Mouse (Mus musculus) activated CD4-positive, CD25-positive, alpha-beta regulatory T cell, adult 4 months (primary cell): ENCODE results near the gene Dusp1. TPM values are rescaled to one million over a fixed set of nuclear protein-coding genes. Genes with fewer than 3 reads are reported as not detected.
A peak's percentile ranks its signal among the peaks of the same experiment; 100 is the strongest.

Experiments
- ATAC-seq: one replicate; pipeline ENCODE4 v1.8.0; 2017
- polyA plus RNA-seq, 2 experiments: library from polyadenylated mRNA; unstranded; fragments of 100-300 nt; shearing (Covaris generic); gene quantifications; one replicate each; pipeline ENCODE4 v1.2.1; 2017

Dusp1 gene
- polyA plus RNA-seq = 10 to 100 TPM; 25.1 to 28.8 TPM

- ATAC-seq = peak; percentile 22
Observed at GRCm38 (mm10) chr17:26561651-26562181, at the start of gene Dusp1. Dusp1 (minus strand) TSS chr17:26562128.

- ATAC-seq = no peak
Observed at GRCm38 (mm10) chr17:26611328-26611727, 49.4 kb upstream of the Dusp1 start.

- no peak for ATAC-seq
Observed at GRCm38 (mm10) chr17:26609820-26610219, 47.9 kb upstream of the Dusp1 start.

GRCm38 (mm10) chr17:26608877-26609276 is 46.9 kb upstream of the Dusp1 start:
- no peak for ATAC-seq

- no peak for ATAC-seq
Observed at GRCm38 (mm10) chr17:26608348-26608747, 46.4 kb upstream of the Dusp1 start.

- ATAC-seq = no peak
Observed at GRCm38 (mm10) chr17:26606516-26606915, 44.6 kb upstream of the Dusp1 start.

- peak; percentile 32 for ATAC-seq
Observed at GRCm38 (mm10) chr17:26605636-26606035, 43.7 kb upstream of the Dusp1 start.

- ATAC-seq = no peak
Observed at GRCm38 (mm10) chr17:26603311-26603710, 41.4 kb upstream of the Dusp1 start.

GRCm38 (mm10) chr17:26602371-26602885 is 40.5 kb upstream of the Dusp1 start:
- ATAC-seq = no peak

GRCm38 (mm10) chr17:26601926-26602325 is 40.0 kb upstream of the Dusp1 start:
- no peak for ATAC-seq

GRCm38 (mm10) chr17:26601514-26601913 is 39.6 kb upstream of the Dusp1 start:
- ATAC-seq = no peak

- no peak for ATAC-seq
Observed at GRCm38 (mm10) chr17:26600913-26601447, 39.1 kb upstream of the Dusp1 start.

GRCm38 (mm10) chr17:26598845-26599244 is 36.9 kb upstream of the Dusp1 start:
- ATAC-seq = no peak

- ATAC-seq = no peak
Observed at GRCm38 (mm10) chr17:26596856-26597481, 35.0 kb upstream of the Dusp1 start.

- ATAC-seq = no peak
Observed at GRCm38 (mm10) chr17:26596168-26596658, 34.3 kb upstream of the Dusp1 start.

GRCm38 (mm10) chr17:26595448-26596167 is 33.7 kb upstream of the Dusp1 start:
- ATAC-seq = peak; percentile 51

- peak; percentile 45 for ATAC-seq
Observed at GRCm38 (mm10) chr17:26594958-26595357, 33.0 kb upstream of the Dusp1 start.

- peak; percentile 66 for ATAC-seq
Observed at GRCm38 (mm10) chr17:26594171-26594570, 32.2 kb upstream of the Dusp1 start.

- ATAC-seq = no peak
Observed at GRCm38 (mm10) chr17:26593199-26593598, 31.3 kb upstream of the Dusp1 start.

GRCm38 (mm10) chr17:26592510-26592909 is 30.6 kb upstream of the Dusp1 start:
- no peak for ATAC-seq

- no peak for ATAC-seq
Observed at GRCm38 (mm10) chr17:26587961-26588487, 26.1 kb upstream of the Dusp1 start.

GRCm38 (mm10) chr17:26584558-26585136 is 22.7 kb upstream of the Dusp1 start:
- no peak for ATAC-seq

GRCm38 (mm10) chr17:26584063-26584462 is 22.1 kb upstream of the Dusp1 start:
- no peak for ATAC-seq
